Mouse (Mus musculus) kidney, adult 2 months (tissue): Measurements from ENCODE around the gene Itpk1.

Source experiments
- CTCF ChIP-seq: fragments of 200-500 bp; conservative IDR thresholded peaks from 2 replicates; pipeline ENCODE4 v1.5.1; 2011; ENCODE audit warnings: low read depth, mild to moderate bottlenecking, control low read depth, low read length, moderate library complexity, mixed read lengths; ENCODE audit not compliant: insufficient read depth, insufficient read length
- POLR2A ChIP-seq: fragments of 200-500 bp; IDR thresholded peaks from one replicate; pipeline ENCODE4 v1.6.1; 2011; ENCODE audit warnings: low read depth, low read length, control low read depth

- TF ChIP-seq CTCF (no peak), POLR2A (no peak)
Measured at GRCm38 (mm10) chr12:102576659-102577398, 127.9 kb downstream of the Itpk1 start.
